Mouse (Mus musculus): Measurements from ENCODE around the gene Rnps1.

DNA sequence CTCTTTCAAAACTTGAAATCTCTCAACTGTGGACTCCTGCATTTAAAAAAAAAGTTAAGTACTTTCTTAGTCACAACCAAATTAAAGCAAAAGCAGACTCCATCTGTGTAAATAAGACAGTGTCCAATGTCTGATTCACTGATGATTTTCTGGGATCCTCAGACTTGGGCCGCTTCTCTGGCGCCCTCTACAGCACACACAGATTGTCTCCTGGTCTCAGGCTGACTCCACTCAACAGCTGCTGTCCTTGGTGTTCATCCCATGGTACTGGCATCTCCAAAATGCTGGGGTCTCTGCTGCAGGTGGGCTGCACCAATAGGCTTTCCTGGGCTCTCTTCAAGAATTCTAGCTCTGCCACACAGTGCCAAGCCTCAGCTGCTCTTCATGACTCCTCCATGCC, 24.5 kb upstream of the Rnps1 start:
- TF ChIP-seq CTCF (IDR thresholded peaks at IDR 0.05; ENCODE audit: extremely low read depth, insufficient read length, insufficient replicate concordance, low read depth, low read length) (peak; percentile 60; the same call in 1 of the 2 replicates), POLR2A (IDR thresholded peaks at IDR 0.05; ENCODE audit: low read depth, low read length) (no peak)
